ENCODE assay signal across 8 mouse cellular contexts in the genomic region with DNA sequence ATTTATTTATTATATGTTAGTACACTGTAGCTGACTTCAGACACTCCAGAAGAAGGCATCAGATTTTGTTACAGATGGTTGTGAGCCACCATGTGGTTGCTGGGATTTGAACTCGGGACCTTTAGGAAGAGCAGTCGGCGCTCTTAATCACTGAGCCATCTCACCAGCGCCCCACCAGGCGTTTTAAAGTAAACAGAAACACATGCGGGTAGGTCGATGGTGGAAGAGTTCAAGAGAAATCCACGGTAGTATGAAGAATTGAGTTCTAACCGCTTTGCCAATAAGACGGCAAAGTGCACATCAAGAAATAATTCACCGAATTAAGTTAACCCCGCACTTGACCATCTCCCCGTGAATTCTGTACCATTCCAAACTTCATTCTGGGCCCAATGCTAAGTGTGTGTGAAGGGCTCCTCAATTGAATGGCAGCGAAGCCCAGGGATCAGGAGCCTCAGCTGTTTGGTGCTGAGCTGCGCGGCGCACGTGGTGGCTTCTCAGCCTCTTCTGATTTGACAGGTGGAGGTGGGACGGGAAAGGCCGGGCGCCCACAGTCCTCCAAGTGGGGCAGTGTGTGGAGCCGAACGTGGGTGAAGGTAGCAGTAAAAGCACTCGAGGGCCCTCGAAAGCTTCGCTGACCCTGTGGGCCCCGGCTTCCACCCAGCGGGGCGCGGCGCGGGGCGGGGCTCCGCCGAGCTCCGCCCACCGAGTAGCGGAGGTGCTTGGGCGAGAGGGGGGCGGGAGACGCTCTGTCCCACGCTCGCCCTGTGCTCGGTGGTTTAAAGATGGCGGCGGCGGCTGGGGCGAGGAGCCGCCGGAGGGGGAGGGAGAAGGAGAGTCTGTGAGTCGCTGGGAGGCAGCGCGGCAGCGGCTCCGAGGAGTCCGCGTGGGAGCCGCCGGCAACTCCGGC. TPM values are rescaled to one million over a fixed set of nuclear protein-coding genes. Genes with fewer than 3 reads are reported as not detected.
DNase-seq lines count a peak whose midpoint lies in the region; ATAC-seq and TF ChIP-seq lines count a peak whose summit lies in the region.

A gene (plus strand): TSS at position 763 of the 907 bp plus-strand sequence.

- H3K4me2 ChIP-seq in embryonic facial prominence, embryonic 15.5 days (replicated peaks): peak within 1 kb of the TSS; percentile 80
- H3K4me2 ChIP-seq in kidney, embryonic 15.5 days: peak within 1 kb of the TSS; percentile 75

- peak within 1 kb of the TSS; percentile 85 for H3K27ac ChIP-seq in bone marrow, adult 2 months (ENCODE audit: control insufficient read depth, insufficient read depth, low read depth, low read length, poor library complexity)
- H3K27ac ChIP-seq in embryonic facial prominence, embryonic 15.5 days (replicated peaks): peak within 1 kb of the TSS; percentile 95
- H3K27ac ChIP-seq in kidney, embryonic 15.5 days: peak within 1 kb of the TSS; percentile 96

- DNase-seq in 416B (ENCODE audit: low read depth): peak; percentile 89
- DNase-seq in heart, adult 9 months (ENCODE audit: low spot score in 2 of 2): peak; percentile 88 to 89
- peak; percentile 94 for DNase-seq in liver
- DNase-seq in spleen, postnatal 4 days (ENCODE audit: low spot score in 2 of 2): peak; percentile 87 to 94

- H3K27me3 ChIP-seq in embryonic facial prominence, embryonic 15.5 days: no peaks in the 10 kb centered on the region
- no peaks in the 10 kb centered on the region for H3K27me3 ChIP-seq in kidney, embryonic 15.5 days

- ATAC-seq in embryonic facial prominence, embryonic 15.5 days (ENCODE audit: insufficient number of reproducible peaks, low FRiP score, low TSS enrichment, low read depth): peak; percentile 95
- peak; percentile 97 for ATAC-seq in kidney, embryonic 15.5 days (replicated peaks; ENCODE audit: low FRiP score)
- peak; percentile 95 for ATAC-seq in monocyte, adult 5-6 weeks (replicated peaks; ENCODE audit: insufficient number of reproducible peaks, low FRiP score, low TSS enrichment, poor library complexity, severe bottlenecking)

- H3K9ac ChIP-seq in embryonic facial prominence, embryonic 15.5 days: peak within 1 kb of the TSS; percentile 97
- H3K9ac ChIP-seq in kidney, embryonic 15.5 days: peak within 1 kb of the TSS; percentile 99

- H3K4me3 ChIP-seq in bone marrow, adult 2 months (replicated peaks; ENCODE audit: control insufficient read depth, low read depth, low read length): peak within 1 kb of the TSS; percentile 91
- H3K4me3 ChIP-seq in embryonic facial prominence, embryonic 15.5 days (replicated peaks): peak within 1 kb of the TSS; percentile 99
- peak within 1 kb of the TSS; percentile 99 for H3K4me3 ChIP-seq in kidney, embryonic 15.5 days (replicated peaks)

- 9% methylated on average over 60 of the region's 60 CpGs for WGBS in bone marrow, adult 2 months
- 8% methylated on average over 60 of the region's 60 CpGs for WGBS in embryonic facial prominence, embryonic 15.5 days
- WGBS in kidney, embryonic 15.5 days: 8% methylated on average over 60 of the region's 60 CpGs

- no peaks in the 10 kb centered on the region; the same call in 1 of the 2 replicates for H3K4me1 ChIP-seq in bone marrow, adult 2 months (ENCODE audit: control insufficient read depth, insufficient read depth, low read length)
- H3K4me1 ChIP-seq in embryonic facial prominence, embryonic 15.5 days: peaks cover 7% of the 10 kb centered on the region; the same call in 1 of the 2 replicates
- peaks cover 20% of the 10 kb centered on the region for H3K4me1 ChIP-seq in kidney, embryonic 15.5 days

- TF ChIP-seq CTCF in bone marrow, adult 2 months (IDR thresholded peaks at IDR 0.05; ENCODE audit: control insufficient read depth, insufficient read depth, low read length): no peak

- no peaks in the 10 kb centered on the region for H3K9me3 ChIP-seq in embryonic facial prominence, embryonic 15.5 days (replicated peaks)
- no peaks in the 10 kb centered on the region for H3K9me3 ChIP-seq in kidney, embryonic 15.5 days (replicated peaks)

- H3K36me3 ChIP-seq in embryonic facial prominence, embryonic 15.5 days: no peaks in the 10 kb centered on the region
- no peaks in the 10 kb centered on the region for H3K36me3 ChIP-seq in kidney, embryonic 15.5 days

- peak; percentile 86; the same call in 1 of the 2 replicates for TF ChIP-seq POLR2A in bone marrow, adult 2 months (IDR thresholded peaks at IDR 0.05; ENCODE audit: borderline replicate concordance, control insufficient read depth, low read depth, low read length)

RNA-seq across cellular contexts. Expression of the gene that starts here (rescaled TPM):
- 2.5 and 8.7 TPM in 2 replicates for polyA plus RNA-seq in bone marrow, adult 2 months (2011; ENCODE audit: insufficient read depth, insufficient read length, low replicate concordance, missing spikeins)
- 4.0 and 4.5 TPM in 2 replicates for polyA plus RNA-seq in embryonic facial prominence, embryonic 15.5 days (2015; fragmentation: Nextera tagmentation; extraction: Ambion mirVana)
- polyA plus RNA-seq in kidney, embryonic 15.5 days (2015; fragmentation: Nextera tagmentation; extraction: Ambion mirVana): 4.4 and 5.2 TPM in 2 replicates
- total RNA-seq in monocyte, adult 5-6 weeks (2017): 17.1 to 22.4 TPM (median 18.6 TPM) in 3 replicates

Comparison
In these comparisons a context has a peak if more than half of its experiments do, and no peak if none do; other contexts are left out.
1. Peak in every context shown above with its lines: DNase-seq, ATAC-seq, H3K4me3 ChIP-seq and H3K27ac ChIP-seq.